Mouse (Mus musculus): ENCODE results near the gene Tcn2.

DNA sequence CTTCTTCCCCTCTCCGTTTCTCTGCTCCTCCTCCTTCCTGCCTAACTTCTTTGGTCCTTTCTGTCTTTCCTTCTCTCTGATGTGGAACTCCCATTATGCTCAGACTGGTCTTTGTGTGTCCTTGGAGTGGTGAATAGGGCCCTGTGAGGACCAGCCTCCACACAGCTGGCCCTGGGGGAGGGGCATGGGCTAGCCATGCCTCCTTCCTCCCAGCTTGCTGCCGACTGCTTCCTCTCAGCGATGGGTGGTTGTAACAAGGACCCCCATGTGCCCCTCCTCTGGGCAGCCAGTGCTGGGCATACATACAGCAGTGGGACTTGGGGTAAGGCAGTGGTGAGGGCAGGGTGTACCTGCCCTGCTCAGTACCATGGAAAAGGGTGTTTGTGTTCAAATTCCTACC, 42.4 kb upstream of the Tcn2 start:
- TF ChIP-seq CTCF (IDR thresholded peaks at IDR 0.05; ENCODE audit: extremely low read depth, insufficient read depth, insufficient read length, insufficient replicate concordance) (no peak), POLR2A (IDR thresholded peaks at IDR 0.05; ENCODE audit: low read depth, low read length) (no peak)
